In genomic region chr5:70870081-70870480, GRCm38 (mm10) we compare ENCODE assay signal across 22 mouse cellular contexts. TPM values are rescaled to one million over a fixed set of nuclear protein-coding genes. Genes with fewer than 3 reads are reported as not detected.
DNase-seq lines count a peak whose midpoint lies in the region; ATAC-seq lines count a peak whose summit lies in the region.
"Had no signal": no experiment of that assay in that cellular context is flagged by ENCODE, and none has a peak within 500 bp of the region (broad histone marks: within the 10 kb centered on the region; RNA-seq: fewer than 3 reads in every experiment).

No protein-coding gene starts in this region.

- no peak overlapping the region for H3K4me3 ChIP-seq in hindbrain, embryonic 15.5 days
- H3K4me3 ChIP-seq in hindbrain, embryonic 11.5 days (ENCODE audit: low read depth, low read length): no peak overlapping the region
- no peak overlapping the region for H3K4me3 ChIP-seq in midbrain, embryonic 12.5 days
- no peak overlapping the region for H3K4me3 ChIP-seq in midbrain, embryonic 14.5 days (replicated peaks; ENCODE audit: low read depth, low read length)
- H3K4me3 ChIP-seq in neural tube, embryonic 14.5 days (ENCODE audit: low read depth, low read length): no peak overlapping the region
- H3K4me3 ChIP-seq: embryonic facial prominence, embryonic 15.5 days; erythroblast, embryonic 14.5 days; forebrain, embryonic 10.5 days; gastrocnemius, adult 2 months; heart, embryonic 15.5 days had no signal

- H3K9me3 ChIP-seq in hindbrain, embryonic 15.5 days: no peaks in the 10 kb centered on the region
- no peaks in the 10 kb centered on the region for H3K9me3 ChIP-seq in hindbrain, embryonic 11.5 days (ENCODE audit: control insufficient read depth, low read length)
- no peaks in the 10 kb centered on the region for H3K9me3 ChIP-seq in midbrain, embryonic 12.5 days
- H3K9me3 ChIP-seq in midbrain, embryonic 14.5 days (ENCODE audit: control insufficient read depth, low read length): no peaks in the 10 kb centered on the region
- H3K9me3 ChIP-seq in neural tube, embryonic 14.5 days (ENCODE audit: control insufficient read depth, low read length): no peaks in the 10 kb centered on the region
- H3K9me3 ChIP-seq: embryonic facial prominence, embryonic 15.5 days; forebrain, embryonic 10.5 days; heart, embryonic 15.5 days had no signal

- no peak overlapping the region for H3K27ac ChIP-seq in hindbrain, embryonic 15.5 days (replicated peaks)
- no peak overlapping the region for H3K27ac ChIP-seq in hindbrain, embryonic 11.5 days (ENCODE audit: low read depth, low read length)
- no peak overlapping the region for H3K27ac ChIP-seq in midbrain, embryonic 12.5 days (replicated peaks)
- H3K27ac ChIP-seq in midbrain, embryonic 14.5 days (replicated peaks; ENCODE audit: low read depth, low read length): no peak overlapping the region
- H3K27ac ChIP-seq in neural tube, embryonic 14.5 days (ENCODE audit: low read depth, low read length): no peak overlapping the region
- H3K27ac ChIP-seq: embryonic facial prominence, embryonic 15.5 days; forebrain, embryonic 10.5 days; gastrocnemius, adult 2 months; heart, embryonic 15.5 days had no signal

- H3K27me3 ChIP-seq in hindbrain, embryonic 15.5 days: no peaks in the 10 kb centered on the region
- H3K27me3 ChIP-seq in hindbrain, embryonic 11.5 days (ENCODE audit: control insufficient read depth, insufficient read depth, low read length): no peaks in the 10 kb centered on the region
- H3K27me3 ChIP-seq in midbrain, embryonic 12.5 days: no peaks in the 10 kb centered on the region
- no peaks in the 10 kb centered on the region for H3K27me3 ChIP-seq in midbrain, embryonic 14.5 days (ENCODE audit: control insufficient read depth, insufficient read depth, low read length)
- H3K27me3 ChIP-seq in neural tube, embryonic 14.5 days (ENCODE audit: control insufficient read depth, insufficient read depth, low read length): no peaks in the 10 kb centered on the region
- H3K27me3 ChIP-seq: embryonic facial prominence, embryonic 15.5 days; heart, embryonic 15.5 days had no signal

- H3K36me3 ChIP-seq in hindbrain, embryonic 15.5 days: no peaks in the 10 kb centered on the region
- H3K36me3 ChIP-seq in hindbrain, embryonic 11.5 days (ENCODE audit: control insufficient read depth, insufficient read depth, low read length): no peaks in the 10 kb centered on the region
- no peaks in the 10 kb centered on the region for H3K36me3 ChIP-seq in midbrain, embryonic 12.5 days
- no peaks in the 10 kb centered on the region for H3K36me3 ChIP-seq in midbrain, embryonic 14.5 days (ENCODE audit: control insufficient read depth, insufficient read depth, low read length)
- H3K36me3 ChIP-seq in neural tube, embryonic 14.5 days (ENCODE audit: control insufficient read depth, insufficient read depth, low read length): no peaks in the 10 kb centered on the region
- H3K36me3 ChIP-seq: embryonic facial prominence, embryonic 15.5 days; forebrain, embryonic 10.5 days; heart, embryonic 15.5 days had no signal

- no peak overlapping the region for H3K4me2 ChIP-seq in hindbrain, embryonic 15.5 days
- no peak overlapping the region for H3K4me2 ChIP-seq in hindbrain, embryonic 11.5 days (replicated peaks; ENCODE audit: low read depth, low read length)
- no peak overlapping the region for H3K4me2 ChIP-seq in midbrain, embryonic 12.5 days (replicated peaks)
- H3K4me2 ChIP-seq in midbrain, embryonic 14.5 days (ENCODE audit: low read length): no peak overlapping the region
- no peak overlapping the region for H3K4me2 ChIP-seq in neural tube, embryonic 14.5 days (ENCODE audit: low read depth, low read length)
- H3K4me2 ChIP-seq: embryonic facial prominence, embryonic 15.5 days; heart, embryonic 11.5 days; heart, embryonic 15.5 days had no signal

- no peaks in the 10 kb centered on the region for H3K4me1 ChIP-seq in hindbrain, embryonic 15.5 days (replicated peaks)
- no peaks in the 10 kb centered on the region for H3K4me1 ChIP-seq in hindbrain, embryonic 11.5 days (replicated peaks; ENCODE audit: control insufficient read depth, insufficient read depth, low read length)
- no peaks in the 10 kb centered on the region for H3K4me1 ChIP-seq in midbrain, embryonic 12.5 days
- no peaks in the 10 kb centered on the region for H3K4me1 ChIP-seq in midbrain, embryonic 14.5 days (ENCODE audit: control insufficient read depth, insufficient read depth, low read length)
- H3K4me1 ChIP-seq in neural tube, embryonic 14.5 days (ENCODE audit: control insufficient read depth, insufficient read depth, low read length): no peaks in the 10 kb centered on the region
- H3K4me1 ChIP-seq: embryonic facial prominence, embryonic 15.5 days; forebrain, embryonic 10.5 days; heart, embryonic 15.5 days had no signal

- DNase-seq in hindbrain, embryonic 11.5 days (ENCODE audit: low spot score): no peak
- peak; percentile 7 for DNase-seq in midbrain, embryonic 14.5 days
- DNase-seq in heart, adult 9 months (ENCODE audit: low spot score in 2 of 2): no peak
- DNase-seq in urinary bladder, postnatal 4 days (ENCODE audit: low spot score in 2 of 2): no peak
- DNase-seq: adrenal gland, adult 2 months; adrenal gland, postnatal 25 days; cerebellum, adult 2 months; cerebellum, postnatal 10 days; embryo, embryonic 11 days; gastrocnemius, adult 2 months; gastrocnemius, postnatal 36 days; heart, postnatal 14 days had no signal

- 0 out of 2 replicates have a peak, but pooled peaks have one; percentile 38 for ATAC-seq in hindbrain, embryonic 15.5 days (ENCODE audit: low FRiP score, low read depth)
- no peak for ATAC-seq in hindbrain, embryonic 11.5 days (ENCODE audit: low FRiP score)
- peak; percentile 49; the same call in 1 of the 2 replicates for ATAC-seq in midbrain, embryonic 12.5 days (ENCODE audit: low FRiP score, low read depth)
- peak; percentile 60 for ATAC-seq in midbrain, embryonic 14.5 days (ENCODE audit: low FRiP score, low TSS enrichment)
- peak; percentile 83 for ATAC-seq in neural tube, embryonic 14.5 days (ENCODE audit: low read depth)
- ATAC-seq: forebrain, embryonic 14.5 days had no signal

- no peak overlapping the region for H3K9ac ChIP-seq in hindbrain, embryonic 15.5 days
- H3K9ac ChIP-seq in hindbrain, embryonic 11.5 days (ENCODE audit: low read depth, low read length): no peak overlapping the region
- no peak overlapping the region for H3K9ac ChIP-seq in midbrain, embryonic 12.5 days (replicated peaks)
- no peak overlapping the region for H3K9ac ChIP-seq in midbrain, embryonic 14.5 days (replicated peaks; ENCODE audit: low read length)
- no peak overlapping the region for H3K9ac ChIP-seq in neural tube, embryonic 14.5 days (replicated peaks; ENCODE audit: low read depth, low read length)
- H3K9ac ChIP-seq: embryonic facial prominence, embryonic 15.5 days; heart, embryonic 15.5 days had no signal

- WGBS in hindbrain, embryonic 15.5 days: 37% methylated on average over 1 of the region's 1 CpGs
- 60% methylated on average over 1 of the region's 1 CpGs for WGBS in hindbrain, embryonic 11.5 days
- WGBS in midbrain, embryonic 12.5 days: 72% methylated on average over 1 of the region's 1 CpGs
- WGBS in midbrain, embryonic 14.5 days: 60% methylated on average over 1 of the region's 1 CpGs
- 27% methylated on average over 1 of the region's 1 CpGs for WGBS in neural tube, embryonic 14.5 days

RNA-seq across cellular contexts. Expression of gene Gabrg1, which starts 27.7 kb away (rescaled TPM):
- polyA plus RNA-seq in hindbrain, embryonic 15.5 days (2015; fragmentation: Nextera tagmentation; extraction: Ambion mirVana): 14.5 and 15.6 TPM in 2 replicates
- 1.0 and 1.1 TPM in 2 replicates for polyA plus RNA-seq in hindbrain, embryonic 11.5 days (2014; fragmentation: Nextera tagmentation; extraction: Ambion mirVana)
- polyA plus RNA-seq in midbrain, embryonic 12.5 days (2016; fragmentation: Nextera tagmentation; extraction: Ambion mirVana): 1.3 and 1.8 TPM in 2 replicates
- polyA plus RNA-seq in midbrain, embryonic 14.5 days (2014; fragmentation: Nextera tagmentation; extraction: Ambion mirVana): 14.0 and 16.7 TPM in 2 replicates
- 17.8 and 23.4 TPM in 2 replicates for polyA plus RNA-seq in neural tube, embryonic 14.5 days (2014; fragmentation: Nextera tagmentation; extraction: Ambion mirVana)
- polyA plus RNA-seq: adrenal gland, adult 2 months; erythroblast, embryonic 14.5 days; heart, embryonic 15.5 days; intestine, embryonic 14.5 days had no signal
